Mouse (Mus musculus) neural tube, embryonic 11.5 days (tissue): ENCODE results near the gene Padi1. TPM values are rescaled to one million over a fixed set of nuclear protein-coding genes. Genes with fewer than 3 reads are reported as not detected.

Source experiments
- ATAC-seq: fragments of 200-750 bp; cut with Nextera tagmentation; 2 replicates; pipeline ENCODE4 v1.8.0; 2017; ENCODE audit warnings: moderate number of reproducible peaks, mild to moderate bottlenecking, moderate TSS enrichment, moderate library complexity; ENCODE audit not compliant: insufficient read depth, low FRiP score, low TSS enrichment
- DNase-seq: peaks from one replicate; pipeline ENCODE4 v3.0.0-alpha.2; 2015; ENCODE audit warnings: low spot score
- H3K27ac ChIP-seq: fragments of 300-500 bp; sonication (generic); 2 replicates; pipeline ENCODE4 v1.5.1; 2014; ENCODE audit warnings: low read depth, mild to moderate bottlenecking, low read length
- H3K27me3 ChIP-seq: fragments of 300-500 bp; sonication (generic); 2 replicates; pipeline ENCODE4 v1.6.1; 2014; ENCODE audit warnings: mild to moderate bottlenecking, low read length, mixed read lengths; ENCODE audit not compliant: control insufficient read depth, insufficient read depth
- H3K36me3 ChIP-seq: fragments of 300-500 bp; sonication (generic); 2 replicates; pipeline ENCODE4 v1.6.1; 2014; ENCODE audit warnings: mild to moderate bottlenecking, low read length, moderate library complexity, mixed read lengths; ENCODE audit not compliant: control insufficient read depth, insufficient read depth
- H3K4me1 ChIP-seq: fragments of 300-500 bp; sonication (generic); 2 replicates; pipeline ENCODE4 v1.6.1; 2014; ENCODE audit warnings: low read length, mixed read lengths; ENCODE audit not compliant: control insufficient read depth, insufficient read depth
- H3K4me2 ChIP-seq: fragments of 300-500 bp; sonication (generic); 2 replicates; pipeline ENCODE4 v1.6.1; 2014; ENCODE audit warnings: low read depth, mild to moderate bottlenecking, moderate library complexity
- H3K4me3 ChIP-seq: fragments of 300-500 bp; sonication (generic); 2 replicates; pipeline ENCODE4 v1.5.1; 2014; ENCODE audit warnings: low read depth, low read length
- H3K9ac ChIP-seq: fragments of 300-500 bp; sonication (generic); 2 replicates; pipeline ENCODE4 v1.6.1; 2014; ENCODE audit warnings: mild to moderate bottlenecking, low read length
- H3K9me3 ChIP-seq: fragments of 300-500 bp; sonication (generic); 2 replicates; pipeline ENCODE4 v1.6.1; 2016; ENCODE audit warnings: low read length; ENCODE audit not compliant: control insufficient read depth
- WGBS: fragments of 180-500 bp; shearing (Covaris S2); extraction: QIAGEN DNeasy Blood & Tissue Kit; methylation state at CpG from one replicate; pipeline ENCODE4 v1.1.7; 2014; 5-methylcytosine and 5-hydroxymethylcytosine counted together
- polyA plus RNA-seq: library from polyadenylated mRNA; unstranded; fragments of >200 nt; fragmentation: Nextera tagmentation; extraction: Ambion mirVana; gene quantifications from 2 replicates; pipeline ENCODE4 v1.2.1, GENCODE M21; 2014

Gene Padi1
- polyA plus RNA-seq, 1 experiment from 2014 or later = not detected

DNA sequence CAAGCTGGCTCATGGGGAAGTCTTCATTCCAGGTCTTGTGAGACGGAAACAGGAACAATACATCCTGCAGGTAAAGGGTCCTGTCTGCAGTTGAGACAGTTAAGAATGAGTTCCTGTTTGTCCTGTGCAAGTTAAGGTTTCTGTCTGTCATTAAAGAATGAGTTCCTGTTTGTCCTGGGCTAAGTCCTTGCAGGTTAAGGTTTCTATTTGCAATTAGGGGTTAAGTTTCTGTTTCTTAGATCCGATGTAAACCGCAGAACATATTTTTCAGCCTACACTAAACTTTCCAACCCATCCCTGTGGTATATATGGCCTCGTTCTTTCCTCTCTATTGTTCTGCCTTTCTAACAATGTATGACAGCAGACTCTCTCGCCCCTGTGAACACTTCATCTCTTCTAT lies 11.5 kb upstream of the Padi1 start:
- Histone ChIP-seq H3K27me3 (no peaks in the 10 kb centered on the region), H3K4me3 (no peak overlapping the region), H3K9me3 (no peaks in the 10 kb centered on the region), H3K9ac (no peak overlapping the region), H3K27ac (no peak overlapping the region), H3K36me3 (no peaks in the 10 kb centered on the region), H3K4me1 (no peaks in the 10 kb centered on the region), H3K4me2 (no peak overlapping the region)
- WGBS = 84% methylated on average over 5 of the region's 5 CpGs
- ATAC-seq = no peak
- DNase-seq = no peak

DNA sequence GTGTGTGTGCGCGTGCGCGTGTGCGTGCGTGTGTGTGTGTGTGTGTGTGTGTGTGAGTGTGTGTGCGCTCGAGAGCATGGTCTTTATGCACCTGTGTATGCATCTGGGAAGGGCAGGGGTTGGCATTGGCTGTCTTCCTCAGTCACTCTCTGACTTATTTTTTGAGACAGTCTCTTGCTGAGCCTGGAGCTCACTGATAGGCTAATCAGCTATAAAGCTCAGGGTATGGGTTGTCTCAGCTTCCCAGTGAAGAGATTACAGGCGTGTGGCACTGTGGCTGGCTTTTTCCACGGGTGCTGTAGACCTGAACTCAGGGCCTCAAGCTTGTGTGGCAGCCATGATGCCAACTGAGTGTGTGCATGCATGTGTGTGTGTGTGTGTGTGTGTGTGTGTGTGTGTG lies 9.6 kb upstream of the Padi1 start:
- H3K9me3 ChIP-seq = no peaks in the 10 kb centered on the region
- 82% methylated on average over 7 of the region's 10 CpGs for WGBS
- ATAC-seq = no peak
- H3K27ac ChIP-seq = no peak overlapping the region
- H3K9ac ChIP-seq = no peak overlapping the region
- DNase-seq = no peak
- no peak overlapping the region for H3K4me2 ChIP-seq
- no peaks in the 10 kb centered on the region for H3K4me1 ChIP-seq
- H3K4me3 ChIP-seq = no peak overlapping the region
- H3K36me3 ChIP-seq = no peaks in the 10 kb centered on the region
- H3K27me3 ChIP-seq = no peaks in the 10 kb centered on the region

DNA sequence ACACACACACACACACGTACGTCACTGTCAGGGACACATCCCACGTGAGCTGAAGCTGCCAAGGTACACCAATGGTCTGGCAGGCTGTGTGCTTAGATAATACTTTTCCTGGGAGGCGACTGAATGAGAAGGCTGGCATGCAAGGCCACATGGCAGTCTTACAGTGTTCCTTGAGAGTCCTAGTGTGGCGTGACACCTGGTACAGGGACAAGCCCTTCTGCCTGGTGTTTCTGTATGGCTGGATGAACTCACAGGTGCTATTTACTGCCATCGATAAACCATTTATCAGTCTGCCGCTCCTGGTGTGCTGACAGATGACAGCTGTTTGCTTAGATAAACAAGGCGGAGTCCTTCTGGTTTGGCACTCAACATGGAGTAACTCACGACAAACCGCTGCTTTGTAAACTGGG lies 8.9 kb upstream of the Padi1 start:
- no peak overlapping the region for H3K4me2 ChIP-seq
- no peak overlapping the region for H3K4me3 ChIP-seq
- H3K36me3 ChIP-seq = no peaks in the 10 kb centered on the region
- no peak overlapping the region for H3K27ac ChIP-seq
- no peaks in the 10 kb centered on the region for H3K9me3 ChIP-seq
- H3K4me1 ChIP-seq = no peaks in the 10 kb centered on the region
- H3K9ac ChIP-seq = no peak overlapping the region
- no peaks in the 10 kb centered on the region for H3K27me3 ChIP-seq
- ATAC-seq (no peak), DNase-seq (no peak)
- 76% methylated on average over 10 of the region's 10 CpGs for WGBS

DNA sequence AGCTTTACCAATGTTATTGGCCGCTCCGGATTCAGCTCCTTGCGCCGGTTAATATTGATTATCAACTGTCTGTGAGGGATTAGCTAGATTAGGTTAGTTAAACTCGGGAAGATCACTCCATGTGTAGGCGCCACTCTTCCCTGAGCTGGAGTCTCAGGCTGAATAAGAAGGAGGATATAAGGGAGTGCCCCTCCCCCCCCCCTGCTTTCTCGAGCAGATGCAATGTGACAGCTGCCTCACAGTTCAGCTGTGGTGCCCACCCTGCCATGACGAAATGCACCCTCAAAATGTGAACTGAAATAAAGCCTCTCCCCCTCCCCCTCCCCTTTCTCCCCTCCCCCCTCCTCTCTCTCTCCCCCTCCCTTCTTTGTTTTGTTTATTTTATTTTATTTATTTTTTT lies 8.0 kb upstream of the Padi1 start:
- Histone ChIP-seq H3K9me3 (no peaks in the 10 kb centered on the region), H3K27me3 (no peaks in the 10 kb centered on the region), H3K9ac (no peak overlapping the region), H3K4me3 (no peak overlapping the region), H3K4me2 (no peak overlapping the region), H3K27ac (no peak overlapping the region), H3K4me1 (no peaks in the 10 kb centered on the region), H3K36me3 (no peaks in the 10 kb centered on the region)
- WGBS = 71% methylated on average over 8 of the region's 8 CpGs
- DNase-seq = no peak
- ATAC-seq = no peak

DNA sequence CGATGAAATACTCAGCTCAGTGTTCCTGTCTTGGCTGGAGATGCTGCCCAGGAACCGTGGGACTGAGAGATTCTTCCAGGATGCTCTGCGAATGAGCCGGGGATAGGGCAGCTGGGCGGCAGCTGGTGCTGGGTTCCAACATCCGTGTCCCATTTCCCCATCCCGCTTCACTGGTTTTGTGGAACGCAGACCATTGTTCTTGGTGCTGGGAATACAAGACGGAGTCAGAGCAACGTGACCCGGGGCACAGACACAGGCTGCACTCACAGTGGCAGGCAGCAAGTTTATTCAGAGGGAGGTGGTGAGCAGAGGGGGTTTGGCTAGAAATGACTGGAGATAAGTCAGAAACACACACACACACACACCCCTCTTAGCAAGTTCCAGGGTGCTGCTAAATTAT lies 3.7 kb upstream of the Padi1 start:
- Histone ChIP-seq H3K27me3 (no peaks in the 10 kb centered on the region), H3K4me3 (no peak overlapping the region), H3K9ac (no peak overlapping the region), H3K9me3 (no peaks in the 10 kb centered on the region), H3K4me2 (no peak overlapping the region), H3K36me3 (no peaks in the 10 kb centered on the region), H3K4me1 (no peaks in the 10 kb centered on the region), H3K27ac (no peak overlapping the region)
- ATAC-seq (no peak), DNase-seq (no peak)
- 66% methylated on average over 11 of the region's 11 CpGs for WGBS

DNA sequence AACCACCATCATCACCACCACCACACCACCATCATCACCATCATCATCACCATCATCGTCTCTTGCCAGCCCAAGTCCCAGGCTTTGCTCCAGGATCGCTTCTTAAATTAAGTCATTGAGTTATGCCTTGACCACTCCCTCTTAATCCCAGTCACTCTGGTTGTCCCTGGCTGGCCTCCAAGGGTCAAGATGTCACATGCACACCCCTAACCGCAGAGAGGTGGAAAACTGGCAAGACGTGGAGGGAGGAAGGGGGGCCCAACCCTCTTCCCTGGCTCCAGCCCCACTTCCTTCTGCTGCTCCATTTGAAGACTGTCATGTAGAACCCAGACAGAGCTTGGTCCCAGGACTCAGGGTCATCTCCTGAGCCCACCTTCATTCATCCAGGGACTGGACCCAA lies 587 bp downstream of the Padi1 start:
- no peaks in the 10 kb centered on the region for H3K9me3 ChIP-seq
- H3K4me1 ChIP-seq = no peaks in the 10 kb centered on the region; the same call in 1 of the 2 replicates
- ATAC-seq = no peak
- H3K4me2 ChIP-seq = no peak overlapping the region
- H3K4me3 ChIP-seq = no peak overlapping the region
- 83% methylated on average over 4 of the region's 4 CpGs for WGBS
- no peaks in the 10 kb centered on the region for H3K27me3 ChIP-seq
- DNase-seq = no peak
- H3K27ac ChIP-seq = no peak overlapping the region
- H3K36me3 ChIP-seq = no peaks in the 10 kb centered on the region
- no peak overlapping the region for H3K9ac ChIP-seq

DNA sequence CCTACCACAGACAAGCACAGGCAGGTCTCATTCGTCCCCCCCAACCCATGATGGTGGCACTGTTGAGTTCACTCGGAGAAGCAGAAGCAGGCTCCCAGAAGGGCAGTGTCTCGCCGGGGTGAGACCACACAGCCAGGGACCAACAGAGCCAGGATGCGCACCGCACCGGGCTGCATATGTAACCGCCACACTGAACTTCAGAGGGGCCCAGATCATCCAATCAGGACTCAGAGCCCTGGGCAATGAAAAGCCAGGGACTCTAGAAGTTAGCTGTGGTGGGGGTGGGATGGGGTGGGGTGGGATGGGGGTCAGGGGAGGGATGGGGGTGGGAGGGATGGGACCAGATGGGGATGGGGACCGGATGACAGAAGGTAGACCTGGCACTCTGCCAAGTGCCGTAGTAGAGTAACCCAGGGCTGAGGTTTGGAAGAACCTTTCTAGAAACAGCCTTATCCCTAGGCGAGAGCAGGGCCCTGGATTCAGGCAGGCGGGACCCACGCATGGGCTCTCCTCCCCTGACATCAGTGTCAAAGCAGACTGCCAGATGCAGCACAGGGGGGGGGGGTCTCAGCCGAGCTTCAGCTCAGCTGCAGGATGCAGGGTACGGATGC lies 1.8 kb downstream of the Padi1 start:
- no peak for DNase-seq
- Histone ChIP-seq H3K36me3 (no peaks in the 10 kb centered on the region), H3K9me3 (no peaks in the 10 kb centered on the region), H3K4me1 (no peaks in the 10 kb centered on the region; the same call in 1 of the 2 replicates), H3K27me3 (no peaks in the 10 kb centered on the region), H3K4me2 (no peak overlapping the region), H3K27ac (no peak overlapping the region), H3K4me3 (no peak overlapping the region), H3K9ac (no peak overlapping the region)
- WGBS = 64% methylated on average over 15 of the region's 15 CpGs
- no peak for ATAC-seq

DNA sequence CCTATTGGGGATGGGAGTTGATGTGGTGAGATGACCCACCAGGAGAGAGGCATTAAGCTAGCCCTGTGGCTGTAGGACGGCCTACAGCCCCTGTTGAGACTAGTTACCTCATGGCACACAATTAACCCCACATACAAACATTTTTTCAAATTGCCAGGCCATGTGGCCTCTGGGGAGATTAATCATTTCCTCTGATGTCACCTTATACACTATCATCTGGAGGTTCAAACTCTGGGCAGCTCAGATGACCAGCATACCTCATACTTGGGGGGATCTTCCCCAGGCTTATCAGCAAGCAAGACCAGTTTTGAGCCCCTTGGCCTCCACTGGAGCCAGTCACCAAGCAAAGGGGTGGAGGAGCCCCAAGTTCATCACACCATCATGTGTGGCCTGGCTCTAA lies 2.7 kb downstream of the Padi1 start:
- WGBS = 61% methylated on average over 1 of the region's 1 CpGs
- Histone ChIP-seq H3K27ac (no peak overlapping the region), H3K9me3 (no peaks in the 10 kb centered on the region), H3K4me3 (no peak overlapping the region), H3K27me3 (no peaks in the 10 kb centered on the region), H3K4me2 (no peak overlapping the region), H3K4me1 (no peaks in the 10 kb centered on the region; the same call in 1 of the 2 replicates), H3K9ac (no peak overlapping the region), H3K36me3 (no peaks in the 10 kb centered on the region)
- ATAC-seq (no peak), DNase-seq (no peak)

DNA sequence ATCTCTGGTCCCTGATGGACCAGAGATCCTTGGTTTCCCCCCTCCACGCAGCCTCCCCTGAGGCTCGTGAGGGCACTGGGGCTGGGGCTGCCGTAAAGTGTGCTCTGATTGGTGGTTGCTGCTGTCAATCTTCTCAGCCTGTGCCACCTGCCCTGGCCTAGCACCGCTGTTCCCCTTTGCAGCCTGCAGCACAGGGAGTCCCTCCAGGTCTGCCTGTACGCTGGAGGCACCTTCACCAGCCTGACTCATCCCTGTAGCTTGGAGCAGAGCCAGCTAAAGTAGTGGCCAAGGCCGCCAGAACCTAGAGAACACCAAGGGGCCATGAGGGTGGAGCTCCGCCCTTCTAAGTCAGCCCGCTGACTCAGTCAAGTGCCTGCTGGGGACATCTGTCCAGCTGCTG lies 7.7 kb downstream of the Padi1 start:
- Histone ChIP-seq H3K4me2 (peak overlapping the region; percentile 9; the same call in 1 of the 2 replicates), H3K4me1 (peaks cover 10% of the 10 kb centered on the region), H3K27me3 (no peaks in the 10 kb centered on the region), H3K27ac (no peak overlapping the region), H3K9ac (no peak overlapping the region), H3K4me3 (no peak overlapping the region), H3K9me3 (no peaks in the 10 kb centered on the region), H3K36me3 (no peaks in the 10 kb centered on the region)
- DNase-seq (peak; percentile 45), ATAC-seq (no peak)
- 23% methylated on average over 8 of the region's 8 CpGs for WGBS
